Mouse (Mus musculus): ENCODE measurements around the gene Ppp1r12a. TPM values are rescaled to one million over a fixed set of nuclear protein-coding genes. Genes with fewer than 3 reads are reported as not detected.

Ppp1r12a gene
- polyA plus RNA-seq, 1 experiment, result 18.5 TPM

- Histone ChIP-seq H3K4me2 (ENCODE audit: low read depth) (no peak overlapping the region), H3K79me2 (ENCODE audit: control insufficient read depth, insufficient read depth) (peaks cover 95% of the 10 kb centered on the region), H3K4me3 (no peak overlapping the region), H3ac (ENCODE audit: control insufficient read depth, insufficient read length) (no peak overlapping the region), H3K36me3 (ENCODE audit: control insufficient read depth, insufficient read depth) (no peaks in the 10 kb centered on the region), H3K27me3 (ENCODE audit: control insufficient read depth, insufficient read depth, insufficient read length) (no peaks in the 10 kb centered on the region)
- TF ChIP-seq CEBPB (IDR thresholded peaks at IDR 0.05; ENCODE audit: insufficient read depth, poor library complexity, severe bottlenecking) (no peak), REST (IDR thresholded peaks at IDR 0.05; ENCODE audit: insufficient read depth, insufficient read length) (no peak), E2F4 (IDR thresholded peaks at IDR 0.05; ENCODE audit: insufficient read depth) (no peak), MYOG (IDR thresholded peaks at IDR 0.05; ENCODE audit: control insufficient read depth in 1 of 3, insufficient read depth in 1 of 3, insufficient read length in 2 of 3, low read depth in 2 of 3) (no peak), MAX (IDR thresholded peaks at IDR 0.05; ENCODE audit: low read depth) (no peak), POLR2AphosphoS2 (IDR thresholded peaks at IDR 0.05; ENCODE audit: insufficient read length, low read depth) (no peak), SRF (IDR thresholded peaks at IDR 0.05; ENCODE audit: control insufficient read depth, insufficient read length, low read depth) (no peak), USF1 (IDR thresholded peaks at IDR 0.05; ENCODE audit: low read depth) (no peak), TCF3 (IDR thresholded peaks at IDR 0.05; ENCODE audit: insufficient read length, low read depth) (no peak), TCF12 (IDR thresholded peaks at IDR 0.05; ENCODE audit: insufficient read depth, poor library complexity, severe bottlenecking) (no peak), MYOD1 (IDR thresholded peaks at IDR 0.05; ENCODE audit: control insufficient read depth in 1 of 3, insufficient read length in 2 of 3, low read depth in 2 of 3) (no peak)
Measured at GRCm38 (mm10) chr10:108190626-108191025, 28.6 kb downstream of the Ppp1r12a start.

- Histone ChIP-seq H3K27me3 (ENCODE audit: control insufficient read depth, insufficient read depth, insufficient read length) (no peaks in the 10 kb centered on the region), H3K4me2 (ENCODE audit: low read depth) (no peak overlapping the region), H3K4me3 (no peak overlapping the region), H3ac (ENCODE audit: control insufficient read depth, insufficient read length) (no peak overlapping the region), H3K79me2 (ENCODE audit: control insufficient read depth, insufficient read depth) (peaks cover 95% of the 10 kb centered on the region), H3K36me3 (ENCODE audit: control insufficient read depth, insufficient read depth) (no peaks in the 10 kb centered on the region)
- TF ChIP-seq MAX (IDR thresholded peaks at IDR 0.05; ENCODE audit: low read depth) (no peak), E2F4 (IDR thresholded peaks at IDR 0.05; ENCODE audit: insufficient read depth) (no peak), SRF (IDR thresholded peaks at IDR 0.05; ENCODE audit: control insufficient read depth, insufficient read length, low read depth) (no peak), CEBPB (IDR thresholded peaks at IDR 0.05; ENCODE audit: insufficient read depth, poor library complexity, severe bottlenecking) (no peak), POLR2A (IDR thresholded peaks at IDR 0.05; ENCODE audit: insufficient read length, low read depth) (no peak), REST (IDR thresholded peaks at IDR 0.05; ENCODE audit: insufficient read depth, insufficient read length) (no peak), MYOG (IDR thresholded peaks at IDR 0.05; ENCODE audit: control insufficient read depth in 1 of 3, insufficient read depth in 1 of 3, insufficient read length in 2 of 3, low read depth in 2 of 3) (no peak), POLR2AphosphoS2 (IDR thresholded peaks at IDR 0.05; ENCODE audit: insufficient read length, low read depth) (no peak), MYOD1 (IDR thresholded peaks at IDR 0.05; ENCODE audit: control insufficient read depth in 1 of 3, insufficient read length in 2 of 3, low read depth in 2 of 3) (no peak), TCF3 (IDR thresholded peaks at IDR 0.05; ENCODE audit: insufficient read length, low read depth) (no peak), USF1 (IDR thresholded peaks at IDR 0.05; ENCODE audit: low read depth) (no peak), TCF12 (IDR thresholded peaks at IDR 0.05; ENCODE audit: insufficient read depth, poor library complexity, severe bottlenecking) (no peak)
Measured at GRCm38 (mm10) chr10:108191381-108191787, 29.4 kb downstream of the Ppp1r12a start.

GRCm38 (mm10) chr10:108192306-108192705, 30.3 kb downstream of the Ppp1r12a start:
- no peaks in the 10 kb centered on the region for H3K36me3 ChIP-seq (ENCODE audit: control insufficient read depth, insufficient read depth)
- H3K79me2 ChIP-seq (ENCODE audit: control insufficient read depth, insufficient read depth), result peaks cover 95% of the 10 kb centered on the region
- H3ac ChIP-seq (ENCODE audit: control insufficient read depth, insufficient read length), result no peak overlapping the region
- no peak for TF ChIP-seq POLR2AphosphoS2 (IDR thresholded peaks at IDR 0.05; ENCODE audit: insufficient read length, low read depth)
- TF ChIP-seq TCF12 (IDR thresholded peaks at IDR 0.05; ENCODE audit: insufficient read depth, poor library complexity, severe bottlenecking), result no peak
- TF ChIP-seq MYOD1 (IDR thresholded peaks at IDR 0.05; ENCODE audit: control insufficient read depth in 1 of 3, insufficient read length in 2 of 3, low read depth in 2 of 3), result no peak
- no peak for TF ChIP-seq CEBPB (IDR thresholded peaks at IDR 0.05; ENCODE audit: insufficient read depth, poor library complexity, severe bottlenecking)
- TF ChIP-seq USF1 (IDR thresholded peaks at IDR 0.05; ENCODE audit: low read depth), result no peak
- no peak for TF ChIP-seq TCF3 (IDR thresholded peaks at IDR 0.05; ENCODE audit: insufficient read length, low read depth)
- TF ChIP-seq SRF (IDR thresholded peaks at IDR 0.05; ENCODE audit: control insufficient read depth, insufficient read length, low read depth), result no peak
- no peak for TF ChIP-seq E2F4 (IDR thresholded peaks at IDR 0.05; ENCODE audit: insufficient read depth)
- TF ChIP-seq POLR2A (IDR thresholded peaks at IDR 0.05; ENCODE audit: insufficient read length, low read depth), result no peak
- no peak overlapping the region for H3K4me2 ChIP-seq (ENCODE audit: low read depth)
- H3K27me3 ChIP-seq (ENCODE audit: control insufficient read depth, insufficient read depth, insufficient read length), result no peaks in the 10 kb centered on the region
- no peak overlapping the region for H3K4me3 ChIP-seq

GRCm38 (mm10) chr10:108196124-108196523, 34.1 kb downstream of the Ppp1r12a start:
- TF ChIP-seq POLR2A (IDR thresholded peaks at IDR 0.05; ENCODE audit: insufficient read length, low read depth) (no peak), TCF3 (IDR thresholded peaks at IDR 0.05; ENCODE audit: insufficient read length, low read depth) (no peak), E2F4 (IDR thresholded peaks at IDR 0.05; ENCODE audit: insufficient read depth) (no peak), POLR2AphosphoS2 (IDR thresholded peaks at IDR 0.05; ENCODE audit: insufficient read length, low read depth) (no peak), MYOG (IDR thresholded peaks at IDR 0.05; ENCODE audit: control insufficient read depth in 1 of 3, insufficient read depth in 1 of 3, insufficient read length in 2 of 3, low read depth in 2 of 3) (no peak), TCF12 (IDR thresholded peaks at IDR 0.05; ENCODE audit: insufficient read depth, poor library complexity, severe bottlenecking) (no peak), USF1 (IDR thresholded peaks at IDR 0.05; ENCODE audit: low read depth) (no peak), MAX (IDR thresholded peaks at IDR 0.05; ENCODE audit: low read depth) (no peak), CEBPB (IDR thresholded peaks at IDR 0.05; ENCODE audit: insufficient read depth, poor library complexity, severe bottlenecking) (no peak), MYOD1 (IDR thresholded peaks at IDR 0.05; ENCODE audit: control insufficient read depth in 1 of 3, insufficient read length in 2 of 3, low read depth in 2 of 3) (no peak), SRF (IDR thresholded peaks at IDR 0.05; ENCODE audit: control insufficient read depth, insufficient read length, low read depth) (no peak), REST (IDR thresholded peaks at IDR 0.05; ENCODE audit: insufficient read depth, insufficient read length) (no peak)

More at GRCm38 (mm10) chr10:108196124-108196523, 34.1 kb downstream of the Ppp1r12a start:
- H3K27me3 ChIP-seq (ENCODE audit: control insufficient read depth, insufficient read depth, insufficient read length), result no peaks in the 10 kb centered on the region
- H3ac ChIP-seq (ENCODE audit: control insufficient read depth, insufficient read length), result no peak overlapping the region
- H3K4me3 ChIP-seq, result no peak overlapping the region
- no peaks in the 10 kb centered on the region for H3K36me3 ChIP-seq (ENCODE audit: control insufficient read depth, insufficient read depth)
- H3K79me2 ChIP-seq (ENCODE audit: control insufficient read depth, insufficient read depth), result peaks cover 89% of the 10 kb centered on the region
- H3K4me2 ChIP-seq (ENCODE audit: low read depth), result no peak overlapping the region

All from myocyte (in vitro differentiated cells).